Mouse (Mus musculus) kidney, embryonic 16.5 days (tissue): ENCODE results near the gene Pla1a. TPM values are rescaled to one million over a fixed set of nuclear protein-coding genes. Genes with fewer than 3 reads are reported as not detected.
A peak's percentile ranks its signal among the peaks of the same experiment; 100 is the strongest.
"Not testable (repeated sequence)": the region's sequence is repeated elsewhere in the genome, so short reads cannot be mapped to it uniquely, and the experiment has no call there.

ENCODE experiments used
- ATAC-seq: fragments of 200-750 bp; cut with Nextera tagmentation; 2 replicates; pipeline ENCODE4 v1.8.0; 2017; ENCODE audit warnings: moderate TSS enrichment; ENCODE audit not compliant: low FRiP score, low TSS enrichment
- H3K27ac ChIP-seq: fragments of 300-500 bp; sonication (generic); 2 replicates; pipeline ENCODE4 v1.5.1; 2014; ENCODE audit warnings: low read length
- H3K27me3 ChIP-seq: fragments of 300-500 bp; sonication (generic); 2 replicates; pipeline ENCODE4 v1.6.1; 2014; ENCODE audit warnings: low read length, control low read depth, mixed read lengths; ENCODE audit not compliant: insufficient read depth
- H3K36me3 ChIP-seq: fragments of 300-500 bp; sonication (generic); 2 replicates; pipeline ENCODE4 v1.6.1; 2014; ENCODE audit warnings: low read length, control low read depth, mixed read lengths; ENCODE audit not compliant: insufficient read depth
- H3K4me1 ChIP-seq: fragments of 300-500 bp; sonication (generic); 2 replicates; pipeline ENCODE4 v1.6.1; 2014; ENCODE audit warnings: low read length, control low read depth, mixed read lengths; ENCODE audit not compliant: insufficient read depth
- H3K4me2 ChIP-seq: fragments of 300-500 bp; sonication (generic); replicated peaks from 2 replicates; pipeline ENCODE4 v1.6.1; 2014; ENCODE audit warnings: low read depth, low read length
- H3K4me3 ChIP-seq: fragments of 300-500 bp; sonication (generic); 2 replicates; pipeline ENCODE4 v1.5.1; 2014; ENCODE audit warnings: mild to moderate bottlenecking, low read length
- H3K9ac ChIP-seq: fragments of 300-500 bp; sonication (generic); replicated peaks from 2 replicates; pipeline ENCODE4 v1.6.1; 2014; ENCODE audit warnings: low read length
- H3K9me3 ChIP-seq: fragments of 300-500 bp; sonication (generic); 2 replicates; pipeline ENCODE4 v1.6.1; 2016; ENCODE audit warnings: low read length, control low read depth
- WGBS: fragments of 180-500 bp; shearing (Covaris S2); extraction: QIAGEN DNeasy Blood & Tissue Kit; methylation state at CpG from one replicate; pipeline ENCODE4 v1.1.7; 2014; 5-methylcytosine and 5-hydroxymethylcytosine counted together
- polyA plus RNA-seq: library from polyadenylated mRNA; unstranded; fragments of >200 nt; fragmentation: Nextera tagmentation; extraction: Ambion mirVana; gene quantifications from 2 replicates; pipeline ENCODE4 v1.2.1, GENCODE M21; 2015

Gene Pla1a
- polyA plus RNA-seq, result 9.4 and 10.0 TPM in 2 replicates

GRCm38 (mm10) chr16:38432498-38433425 lies at the start of gene Pla1a:
Gene Pla1a (minus strand): TSS chr16:38433145.
- H3K36me3 ChIP-seq, result no peaks in the 10 kb centered on the region
- 71% methylated on average over 11 of the region's 11 CpGs for WGBS
- no peak for ATAC-seq
- H3K4me1 ChIP-seq, result 0 out of 2 replicates have a peak, but pooled peaks cover 3% of the 10 kb centered on the region
- no peak within 1 kb of the TSS for H3K9ac ChIP-seq
- no peak within 1 kb of the TSS for H3K4me2 ChIP-seq
- H3K27ac ChIP-seq, result no peak within 1 kb of the TSS
- H3K27me3 ChIP-seq, result no peaks in the 10 kb centered on the region
- H3K9me3 ChIP-seq, result no peaks in the 10 kb centered on the region
- H3K4me3 ChIP-seq, result no peak within 1 kb of the TSS

- ATAC-seq, result no peak
- Histone ChIP-seq H3K4me1 (peaks cover 16% of the 10 kb centered on the region), H3K27me3 (peaks cover 16% of the 10 kb centered on the region), H3K9me3 (no peaks in the 10 kb centered on the region), H3K27ac (no peak overlapping the region), H3K4me3 (no peak overlapping the region), H3K4me2 (no peak overlapping the region), H3K9ac (no peak overlapping the region), H3K36me3 (no peaks in the 10 kb centered on the region)
- whole genome bisulfite sequencing, result 77% methylated on average over 4 of the region's 4 CpGs
These were observed 48.4 kb upstream of the Pla1a start for GRCm38 (mm10) chr16:38481327-38481726.

- H3K27ac ChIP-seq, result no peak overlapping the region
- WGBS, result 97% methylated on average over 3 of the region's 3 CpGs
- no peak overlapping the region for H3K4me3 ChIP-seq
- no peak for ATAC-seq
- peaks cover 14% of the 10 kb centered on the region for H3K4me1 ChIP-seq
- no peak overlapping the region for H3K4me2 ChIP-seq
- peaks cover 6% of the 10 kb centered on the region for H3K27me3 ChIP-seq
- H3K9me3 ChIP-seq, result no peaks in the 10 kb centered on the region
- H3K36me3 ChIP-seq, result no peaks in the 10 kb centered on the region
- no peak overlapping the region for H3K9ac ChIP-seq
These were observed 45.4 kb upstream of the Pla1a start for GRCm38 (mm10) chr16:38478296-38478695.

- Histone ChIP-seq H3K4me2 (peak overlapping the region; percentile 62), H3K4me3 (peak overlapping the region; percentile 40), H3K9ac (peak overlapping the region; percentile 45; the same call in 1 of the 2 replicates)
- H3K27ac ChIP-seq, H3K4me1 ChIP-seq, ATAC-seq, H3K36me3 ChIP-seq, H3K27me3 ChIP-seq, H3K9me3 ChIP-seq: not testable (repeated sequence)
- WGBS, result 26% methylated on average over 14 of the region's 14 CpGs
These were observed 44.3 kb upstream of the Pla1a start for GRCm38 (mm10) chr16:38477241-38477608.

- peak; percentile 68 for ATAC-seq
- Histone ChIP-seq H3K27ac (no peak overlapping the region; the same call in 1 of the 2 replicates), H3K4me1 (peaks cover 9% of the 10 kb centered on the region), H3K9ac (peak overlapping the region; percentile 45), H3K4me3 (peak overlapping the region; percentile 40), H3K9me3 (no peaks in the 10 kb centered on the region), H3K4me2 (peak overlapping the region; percentile 62), H3K27me3 (no peaks in the 10 kb centered on the region), H3K36me3 (no peaks in the 10 kb centered on the region)
- 6% methylated on average over 34 of the region's 34 CpGs for WGBS
These were observed 43.6 kb upstream of the Pla1a start for GRCm38 (mm10) chr16:38476312-38477240.

GRCm38 (mm10) chr16:38475681-38476311 lies 42.9 kb upstream of the Pla1a start:
- peak; percentile 58; the same call in 1 of the 2 replicates for ATAC-seq
- Histone ChIP-seq H3K4me2 (peak overlapping the region; percentile 62), H3K9me3 (no peaks in the 10 kb centered on the region), H3K36me3 (no peaks in the 10 kb centered on the region), H3K4me3 (peak overlapping the region; percentile 40; the same call in 1 of the 2 replicates), H3K9ac (0 out of 2 replicates have a peak overlapping the region, but pooled peaks have one; percentile 45), H3K27me3 (no peaks in the 10 kb centered on the region), H3K4me1 (peaks cover 9% of the 10 kb centered on the region), H3K27ac (no peak overlapping the region; the same call in 1 of the 2 replicates)
- WGBS, result 31% methylated on average over 4 of the region's 4 CpGs

- ATAC-seq, result no peak
- Histone ChIP-seq H3K9me3 (no peaks in the 10 kb centered on the region), H3K9ac (no peak overlapping the region), H3K27ac (no peak overlapping the region), H3K36me3 (no peaks in the 10 kb centered on the region), H3K4me2 (no peak overlapping the region), H3K4me1 (peaks cover 9% of the 10 kb centered on the region), H3K27me3 (no peaks in the 10 kb centered on the region), H3K4me3 (no peak overlapping the region)
- 81% methylated on average over 9 of the region's 9 CpGs for WGBS
These were observed 41.8 kb upstream of the Pla1a start for GRCm38 (mm10) chr16:38474677-38475286.

GRCm38 (mm10) chr16:38473661-38474060 lies 40.7 kb upstream of the Pla1a start:
- Histone ChIP-seq H3K27me3 (no peaks in the 10 kb centered on the region), H3K4me2 (no peak overlapping the region), H3K27ac (no peak overlapping the region), H3K9me3 (no peaks in the 10 kb centered on the region), H3K36me3 (no peaks in the 10 kb centered on the region), H3K9ac (no peak overlapping the region), H3K4me3 (no peak overlapping the region), H3K4me1 (peaks cover 9% of the 10 kb centered on the region)
- 93% methylated on average over 5 of the region's 5 CpGs for WGBS
- ATAC-seq, result no peak

- no peaks in the 10 kb centered on the region for H3K27me3 ChIP-seq
- H3K4me1 ChIP-seq, result peaks cover 9% of the 10 kb centered on the region
- 92% methylated on average over 5 of the region's 5 CpGs for WGBS
- no peaks in the 10 kb centered on the region for H3K9me3 ChIP-seq
- H3K27ac ChIP-seq, result no peak overlapping the region
- H3K36me3 ChIP-seq, result no peaks in the 10 kb centered on the region
- no peak for ATAC-seq
- H3K4me3 ChIP-seq, result no peak overlapping the region
- no peak overlapping the region for H3K4me2 ChIP-seq
- H3K9ac ChIP-seq, result no peak overlapping the region
These were observed 39.5 kb upstream of the Pla1a start for GRCm38 (mm10) chr16:38472507-38472873.
